In the genomic region with DNA sequence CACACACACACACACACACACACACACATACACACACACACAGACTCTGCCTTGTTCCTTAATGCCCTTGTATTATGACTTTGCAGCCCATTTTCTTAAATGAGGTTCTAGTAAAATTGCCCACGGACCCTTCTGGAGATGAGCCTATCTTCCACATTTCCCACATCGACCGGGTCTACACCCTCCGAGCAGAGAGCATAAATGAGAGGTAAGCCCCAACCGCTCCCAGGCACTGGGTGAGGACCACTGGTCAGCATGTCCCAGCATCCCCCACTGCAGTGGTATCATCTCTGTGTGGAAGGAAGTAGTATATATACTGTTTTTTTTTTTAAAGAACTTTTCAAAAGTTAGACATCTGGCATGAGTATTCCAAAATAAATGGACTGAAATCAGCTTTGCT, we compare ENCODE assay signal across 16 mouse cellular contexts.
"Had no signal": no experiment of that assay in that cellular context is flagged by ENCODE, and none has a peak within 500 bp of the region (broad histone marks: within the 10 kb centered on the region; RNA-seq: fewer than 3 reads in every experiment).

No protein-coding gene starts in this region.

- H3K4me3 ChIP-seq: lung, embryonic 15.5 days; megakaryocyte, embryonic 14.5 days; midbrain, embryonic 12.5 days; neural tube, embryonic 12.5 days; stomach, embryonic 15.5 days had no signal

- H3K36me3 ChIP-seq: lung, embryonic 15.5 days; stomach, embryonic 15.5 days had no signal

- DNase-seq: lung, adult 2 months; lung, postnatal 14 days; lung, postnatal 36 days; midbrain, embryonic 14.5 days; thymus, adult 2 months; thymus, postnatal 25 days; thymus, postnatal 4 days had no signal

- H3K27me3 ChIP-seq: lung, embryonic 15.5 days; midbrain, embryonic 12.5 days; neural tube, embryonic 12.5 days; stomach, embryonic 15.5 days had no signal

- H3K4me2 ChIP-seq: lung, embryonic 15.5 days; midbrain, embryonic 12.5 days; neural tube, embryonic 12.5 days; stomach, embryonic 15.5 days had no signal

- H3K27ac ChIP-seq: lung, embryonic 15.5 days; macrophage; midbrain, embryonic 12.5 days; neural tube, embryonic 12.5 days; stomach, embryonic 15.5 days; stomach, postnatal 0 days had no signal

- H3K9me3 ChIP-seq: lung, embryonic 15.5 days; midbrain, embryonic 12.5 days; neural tube, embryonic 12.5 days; stomach, embryonic 15.5 days had no signal

- H3K4me1 ChIP-seq: lung, embryonic 15.5 days; midbrain, embryonic 12.5 days; neural tube, embryonic 12.5 days; stomach, embryonic 15.5 days had no signal

- H3K9ac ChIP-seq: lung, embryonic 15.5 days; midbrain, embryonic 12.5 days; neural tube, embryonic 12.5 days; stomach, embryonic 15.5 days had no signal

- ATAC-seq: lung, postnatal 0 days; midbrain, embryonic 16.5 days had no signal
